In the genomic region with DNA sequence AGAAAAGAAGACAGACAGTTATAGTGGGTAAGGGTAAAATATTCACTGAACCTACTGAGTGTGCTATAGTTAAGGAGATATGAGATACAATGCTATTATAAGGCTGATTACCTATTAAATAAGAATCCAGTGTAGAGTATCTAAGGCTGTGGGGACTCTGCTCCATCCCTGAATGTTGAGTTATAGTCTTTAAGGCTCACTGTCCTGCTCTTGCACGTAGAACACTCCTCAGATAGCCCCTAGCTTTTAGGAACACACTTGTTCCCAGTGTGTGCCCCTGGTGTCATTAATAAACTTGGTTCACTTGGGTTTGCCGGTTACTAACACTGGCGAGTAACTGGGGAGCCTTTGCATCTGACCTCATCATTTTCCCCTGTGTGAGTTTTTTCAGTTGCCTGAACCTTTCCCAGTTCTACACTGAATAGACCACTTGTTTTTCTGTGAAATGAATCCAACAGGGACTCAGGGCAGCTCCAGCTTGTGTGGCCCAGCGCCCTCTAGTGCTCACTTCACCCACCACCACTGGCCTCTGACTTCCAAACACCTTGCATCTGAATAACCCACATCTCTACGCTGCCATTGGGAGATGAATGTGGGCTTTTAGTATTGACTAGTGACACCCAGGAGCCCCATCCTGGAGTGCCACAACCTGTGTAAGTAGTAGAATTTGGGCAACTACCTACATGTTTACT, we compare ENCODE assay signal across 9 mouse cellular contexts. TPM values are rescaled to one million over a fixed set of nuclear protein-coding genes. Genes with fewer than 3 reads are reported as not detected.
DNase-seq lines count a peak whose midpoint lies in the region; ATAC-seq and TF ChIP-seq lines count a peak whose summit lies in the region.
"Had no signal": no experiment of that assay in that cellular context is flagged by ENCODE, and none has a peak within 500 bp of the region (broad histone marks: within the 10 kb centered on the region; RNA-seq: fewer than 3 reads in every experiment).

No protein-coding gene starts in this region.

- ATAC-seq in embryonic facial prominence, embryonic 13.5 days (ENCODE audit: insufficient number of reproducible peaks, insufficient read depth, low FRiP score, low TSS enrichment, low read depth) = peak; percentile 65; the same call in 1 of the 2 replicates
- peak; percentile 74 for ATAC-seq in limb, embryonic 13.5 days (ENCODE audit: low FRiP score, low read depth)
- ATAC-seq in midbrain, postnatal 0 days (ENCODE audit: low FRiP score) = peak; percentile 82
- ATAC-seq in stomach, postnatal 0 days (ENCODE audit: low FRiP score, low TSS enrichment) = peak; percentile 85

- H3K9me3 ChIP-seq in embryonic facial prominence, embryonic 13.5 days = no peaks in the 10 kb centered on the region
- H3K9me3 ChIP-seq in limb, embryonic 13.5 days = no peaks in the 10 kb centered on the region
- H3K9me3 ChIP-seq in midbrain, postnatal 0 days (ENCODE audit: low read length) = no peaks in the 10 kb centered on the region
- no peaks in the 10 kb centered on the region for H3K9me3 ChIP-seq in stomach, postnatal 0 days (ENCODE audit: control insufficient read depth, low read length)
- H3K9me3 ChIP-seq: heart, embryonic 13.5 days had no signal

- H3K4me1 ChIP-seq in embryonic facial prominence, embryonic 13.5 days = no peaks in the 10 kb centered on the region
- peaks cover 14% of the 10 kb centered on the region; the same call in 1 of the 2 replicates for H3K4me1 ChIP-seq in limb, embryonic 13.5 days
- no peaks in the 10 kb centered on the region for H3K4me1 ChIP-seq in midbrain, postnatal 0 days (ENCODE audit: insufficient read depth, low read length)
- no peaks in the 10 kb centered on the region for H3K4me1 ChIP-seq in stomach, postnatal 0 days (replicated peaks; ENCODE audit: control insufficient read depth, insufficient read depth)

- H3K36me3 ChIP-seq in embryonic facial prominence, embryonic 13.5 days = no peaks in the 10 kb centered on the region
- H3K36me3 ChIP-seq in limb, embryonic 13.5 days = no peaks in the 10 kb centered on the region
- H3K36me3 ChIP-seq in midbrain, postnatal 0 days (ENCODE audit: insufficient read depth, low read length) = no peaks in the 10 kb centered on the region
- H3K36me3 ChIP-seq in stomach, postnatal 0 days (ENCODE audit: control insufficient read depth, insufficient read depth, low read length) = no peaks in the 10 kb centered on the region
- H3K36me3 ChIP-seq: heart, embryonic 13.5 days had no signal

- WGBS in embryonic facial prominence, embryonic 13.5 days = 20% methylated on average over 5 of the region's 5 CpGs
- WGBS in limb, embryonic 13.5 days = 19% methylated on average over 5 of the region's 5 CpGs
- WGBS in midbrain, postnatal 0 days = 21% methylated on average over 5 of the region's 5 CpGs
- 21% methylated on average over 5 of the region's 5 CpGs for WGBS in stomach, postnatal 0 days

- TF ChIP-seq CTCF in midbrain, postnatal 0 days (IDR thresholded peaks at IDR 0.05) = peak; percentile 79
- TF ChIP-seq CTCF in stomach, postnatal 0 days (IDR thresholded peaks at IDR 0.05; ENCODE audit: low read depth) = peak; percentile 89

- TF ChIP-seq EP300 in stomach, postnatal 0 days (optimal IDR thresholded peaks at IDR 0.05) = no peak

- no peak overlapping the region for H3K4me2 ChIP-seq in embryonic facial prominence, embryonic 13.5 days
- H3K4me2 ChIP-seq in limb, embryonic 13.5 days (replicated peaks) = no peak overlapping the region
- H3K4me2 ChIP-seq in midbrain, postnatal 0 days (ENCODE audit: low read depth, low read length, poor library complexity, severe bottlenecking) = no peak overlapping the region
- H3K4me2 ChIP-seq in stomach, postnatal 0 days (replicated peaks; ENCODE audit: low read depth) = no peak overlapping the region
- H3K4me2 ChIP-seq: heart, embryonic 13.5 days had no signal

- H3K27me3 ChIP-seq in embryonic facial prominence, embryonic 13.5 days = no peaks in the 10 kb centered on the region
- H3K27me3 ChIP-seq in limb, embryonic 13.5 days = no peaks in the 10 kb centered on the region
- no peaks in the 10 kb centered on the region for H3K27me3 ChIP-seq in midbrain, postnatal 0 days (ENCODE audit: insufficient read depth, low read length)
- H3K27me3 ChIP-seq in stomach, postnatal 0 days (ENCODE audit: control insufficient read depth, insufficient read depth, low read length) = no peaks in the 10 kb centered on the region
- H3K27me3 ChIP-seq: heart, embryonic 13.5 days had no signal

- no peak overlapping the region for H3K27ac ChIP-seq in embryonic facial prominence, embryonic 13.5 days
- H3K27ac ChIP-seq in limb, embryonic 13.5 days = no peak overlapping the region; the same call in 1 of the 2 replicates
- no peak overlapping the region for H3K27ac ChIP-seq in midbrain, postnatal 0 days (ENCODE audit: low read depth, low read length)
- no peak overlapping the region for H3K27ac ChIP-seq in stomach, postnatal 0 days (replicated peaks)
- H3K27ac ChIP-seq: heart, embryonic 13.5 days had no signal

- peak; percentile 27 for DNase-seq in CD4-positive helper T cell, adult 2 months (ENCODE audit: low read depth, low spot score)
- DNase-seq in adrenal gland, postnatal 4 days (ENCODE audit: low spot score in 2 of 2) = peak; percentile 28 to 53
- peak; percentile 21 to 55 for DNase-seq in heart, adult 9 months (ENCODE audit: low spot score in 2 of 2)
- DNase-seq in kidney, adult 9 months = peak; percentile 88
- DNase-seq in midbrain, postnatal 0 days (ENCODE audit: low spot score) = peak; percentile 76
- DNase-seq in stomach, postnatal 0 days (ENCODE audit: low spot score) = peak; percentile 84

- no peak overlapping the region for H3K9ac ChIP-seq in embryonic facial prominence, embryonic 13.5 days
- no peak overlapping the region for H3K9ac ChIP-seq in limb, embryonic 13.5 days
- H3K9ac ChIP-seq in midbrain, postnatal 0 days (replicated peaks; ENCODE audit: low read length, poor library complexity, severe bottlenecking) = no peak overlapping the region
- no peak overlapping the region for H3K9ac ChIP-seq in stomach, postnatal 0 days (ENCODE audit: low read length)
- H3K9ac ChIP-seq: heart, embryonic 13.5 days had no signal

- no peak overlapping the region for H3K4me3 ChIP-seq in embryonic facial prominence, embryonic 13.5 days
- no peak overlapping the region for H3K4me3 ChIP-seq in limb, embryonic 13.5 days
- H3K4me3 ChIP-seq in midbrain, postnatal 0 days (ENCODE audit: low read depth, low read length) = no peak overlapping the region
- H3K4me3 ChIP-seq in stomach, postnatal 0 days (ENCODE audit: low read depth, low read length) = no peak overlapping the region
- H3K4me3 ChIP-seq: heart, embryonic 13.5 days had no signal

RNA-seq across cellular contexts. Expression of a gene that starts 34.5 kb away (rescaled TPM):
- 10 to 100 TPM; 42.7 to 49.6 TPM for total RNA-seq in adrenal gland, postnatal 4 days (2021)
- polyA plus RNA-seq in embryonic facial prominence, embryonic 13.5 days (2015; fragmentation: Nextera tagmentation; extraction: Ambion mirVana) = 14.4 and 26.7 TPM in 2 replicates
- polyA plus RNA-seq in limb, embryonic 13.5 days (2015; fragmentation: Nextera tagmentation; extraction: Ambion mirVana) = 44.8 and 52.4 TPM in 2 replicates
- total RNA-seq in midbrain, postnatal 0 days (2014; rRNA removed) = 12.9 and 20.4 TPM in 2 replicates
- 5.4 and 5.7 TPM in 2 replicates for polyA plus RNA-seq in midbrain, postnatal 0 days (2015; fragmentation: Nextera tagmentation; extraction: Ambion mirVana)
- polyA plus RNA-seq in stomach, postnatal 0 days (2015; fragmentation: Nextera tagmentation; extraction: Ambion mirVana) = 21.2 and 22.2 TPM in 2 replicates

RNA-seq across cellular contexts. Expression of a gene that starts 48.1 kb away (rescaled TPM):
- not detected for total RNA-seq in adrenal gland, postnatal 4 days (2021)
- not detected in 2 replicates for polyA plus RNA-seq in embryonic facial prominence, embryonic 13.5 days (2015; fragmentation: Nextera tagmentation; extraction: Ambion mirVana)
- polyA plus RNA-seq in limb, embryonic 13.5 days (2015; fragmentation: Nextera tagmentation; extraction: Ambion mirVana) = not detected in 2 replicates
- not detected in 2 replicates for total RNA-seq in midbrain, postnatal 0 days (2014; rRNA removed)
- not detected in 2 replicates for polyA plus RNA-seq in midbrain, postnatal 0 days (2015; fragmentation: Nextera tagmentation; extraction: Ambion mirVana)
- polyA plus RNA-seq in stomach, postnatal 0 days (2015; fragmentation: Nextera tagmentation; extraction: Ambion mirVana) = 0.42 and 0.77 TPM in 2 replicates

RNA-seq across cellular contexts. Expression of a gene that starts 51.3 kb away (rescaled TPM):
- total RNA-seq in adrenal gland, postnatal 4 days (2021) = 1 to 10 TPM; 3.2 to 8.1 TPM
- 1.1 and 1.3 TPM in 2 replicates for polyA plus RNA-seq in embryonic facial prominence, embryonic 13.5 days (2015; fragmentation: Nextera tagmentation; extraction: Ambion mirVana)
- 1.5 and 1.8 TPM in 2 replicates for polyA plus RNA-seq in limb, embryonic 13.5 days (2015; fragmentation: Nextera tagmentation; extraction: Ambion mirVana)
- total RNA-seq in midbrain, postnatal 0 days (2014; rRNA removed) = 9.3 and 10.1 TPM in 2 replicates
- polyA plus RNA-seq in midbrain, postnatal 0 days (2015; fragmentation: Nextera tagmentation; extraction: Ambion mirVana) = 4.2 and 5.3 TPM in 2 replicates
- 0.17 and 0.22 TPM in 2 replicates for polyA plus RNA-seq in stomach, postnatal 0 days (2015; fragmentation: Nextera tagmentation; extraction: Ambion mirVana)

RNA-seq across cellular contexts. Expression of a gene that starts 57.2 kb away (rescaled TPM):
- total RNA-seq in adrenal gland, postnatal 4 days (2021) = 10 to 100 TPM; 26.2 to 29.4 TPM
- 14.3 and 18.8 TPM in 2 replicates for polyA plus RNA-seq in embryonic facial prominence, embryonic 13.5 days (2015; fragmentation: Nextera tagmentation; extraction: Ambion mirVana)
- polyA plus RNA-seq in limb, embryonic 13.5 days (2015; fragmentation: Nextera tagmentation; extraction: Ambion mirVana) = 15.9 and 16.8 TPM in 2 replicates
- total RNA-seq in midbrain, postnatal 0 days (2014; rRNA removed) = 45.4 and 51.8 TPM in 2 replicates
- 23.5 and 23.7 TPM in 2 replicates for polyA plus RNA-seq in midbrain, postnatal 0 days (2015; fragmentation: Nextera tagmentation; extraction: Ambion mirVana)
- 4.6 and 4.9 TPM in 2 replicates for polyA plus RNA-seq in stomach, postnatal 0 days (2015; fragmentation: Nextera tagmentation; extraction: Ambion mirVana)

Comparison
In these comparisons a context has a peak if more than half of its experiments do, and no peak if none do; other contexts are left out.
1. DNase-seq: peak in every context shown above with its lines; median percentile 88 in kidney, adult 9 months; 84 in stomach, postnatal 0 days; 76 in midbrain, postnatal 0 days; 40 in adrenal gland, postnatal 4 days; 38 in heart, adult 9 months; 27 in CD4-positive helper T cell, adult 2 months.